Mouse (Mus musculus) CH12.LX (cell line): ENCODE data around the gene Malsu1. TPM values are rescaled to one million over a fixed set of nuclear protein-coding genes. Genes with fewer than 3 reads are reported as not detected.

ENCODE experiments used
- DNase-seq: peaks from one replicate; pipeline ENCODE4 v3.0.0-alpha.2; 2013; ENCODE audit errors: extremely low read depth
- H3K27ac ChIP-seq: 2 replicates; pipeline ENCODE4 v1.5.1; 2012; ENCODE audit warnings: low read depth, mild to moderate bottlenecking, control low read depth, moderate library complexity; ENCODE audit not compliant: insufficient read depth
- H3K27me3 ChIP-seq: replicated peaks from 2 replicates; pipeline ENCODE3; 2012; ENCODE audit warnings: inconsistent platforms
- H3K36me3 ChIP-seq, 2 experiments: replicated peaks in 1 of 2; 2 replicates each; pipeline versions ENCODE3 to v1.6.1; 2012; ENCODE audit warnings: inconsistent platforms in 1 of 2, low read length in 1 of 2, mild to moderate bottlenecking in 1 of 2, mixed read lengths in 1 of 2, moderate library complexity in 1 of 2; ENCODE audit not compliant: control insufficient read depth in 1 of 2, insufficient read depth in 1 of 2
- H3K4me1 ChIP-seq, 2 experiments: 2 replicates each; pipeline ENCODE4 v1.6.1; 2012; ENCODE audit warnings: inconsistent platforms in 1 of 2, moderate library complexity in 1 of 2; ENCODE audit not compliant: insufficient read depth in 2 of 2, control insufficient read depth in 1 of 2
- H3K4me2 ChIP-seq: 2 replicates; pipeline ENCODE4 v1.6.1; 2012; ENCODE audit warnings: low read depth, mild to moderate bottlenecking, control low read depth; ENCODE audit not compliant: poor library complexity, insufficient read depth, severe bottlenecking
- H3K4me3 ChIP-seq, 3 experiments: fragments of 150-350 bp in 1 of 3; sonication (generic) in 1 of 3; replicated peaks in 1 of 3; 2 replicates each; pipeline versions ENCODE3 to v1.5.1; 2011 to 2012; ENCODE audit warnings: low read depth in 2 of 3, low read length in 2 of 3, mild to moderate bottlenecking in 2 of 3, moderate library complexity in 2 of 3, control low read depth in 1 of 3, improper control_type of control experiment in 1 of 3, inconsistent platforms in 1 of 3, mixed read lengths in 1 of 3; ENCODE audit not compliant: poor library complexity in 1 of 3
- H3K79me2 ChIP-seq: replicated peaks from 2 replicates; pipeline ENCODE4 v1.6.1; 2012; ENCODE audit warnings: mild to moderate bottlenecking, moderate library complexity; ENCODE audit not compliant: control insufficient read depth, poor library complexity, insufficient read depth, severe bottlenecking; ENCODE audit errors: extremely low read depth
- H3K9ac ChIP-seq: 2 replicates; pipeline ENCODE4 v1.6.1; 2012; ENCODE audit warnings: low read depth, mild to moderate bottlenecking, control low read depth, moderate library complexity; ENCODE audit not compliant: insufficient read depth
- H3K9me3 ChIP-seq: replicated peaks from 2 replicates; pipeline ENCODE3; 2012; ENCODE audit warnings: low read length, inconsistent platforms, mixed read lengths
- BHLHE40 ChIP-seq: IDR thresholded peaks from 2 replicates; pipeline ENCODE4 v1.6.1; 2011; ENCODE audit warnings: mild to moderate bottlenecking, low read depth, low read length, improper control_type of control experiment
- EP300 ChIP-seq: IDR thresholded peaks from 2 replicates; pipeline ENCODE4 v1.6.1; 2011; ENCODE audit warnings: low read length, improper control_type of control experiment
- ETS1 ChIP-seq: conservative IDR thresholded peaks from 2 replicates; pipeline ENCODE4 v1.6.1; 2012; ENCODE audit warnings: low read depth, mild to moderate bottlenecking, inconsistent platforms, low read length, improper control_type of control experiment, moderate library complexity
- IRF4 ChIP-seq: IDR thresholded peaks from 2 replicates; pipeline ENCODE4 v1.6.1; 2014; ENCODE audit warnings: low read depth, mild to moderate bottlenecking, inconsistent platforms, low read length, improper control_type of control experiment
- KAT2A ChIP-seq: IDR thresholded peaks from 2 replicates; pipeline ENCODE4 v1.6.1; 2012; ENCODE audit warnings: low read length, improper control_type of control experiment, inconsistent platforms; ENCODE audit not compliant: insufficient replicate concordance
- MAX ChIP-seq: IDR thresholded peaks from 2 replicates; pipeline ENCODE4 v1.6.1; 2011; ENCODE audit warnings: low read length, improper control_type of control experiment
- MEF2A ChIP-seq: IDR thresholded peaks from 2 replicates; pipeline ENCODE4 v1.6.1; 2014; ENCODE audit warnings: low read depth, mild to moderate bottlenecking, inconsistent platforms, low read length, improper control_type of control experiment, borderline replicate concordance
- MYC ChIP-seq: IDR thresholded peaks from 2 replicates; pipeline ENCODE4 v1.6.1; 2011; ENCODE audit warnings: low read depth, mild to moderate bottlenecking, improper control_type of control experiment, low read length
- NELFE ChIP-seq: IDR thresholded peaks from 2 replicates; pipeline ENCODE4 v1.6.1; 2011; ENCODE audit warnings: low read depth, low read length, improper control_type of control experiment
- NRF1 ChIP-seq: IDR thresholded peaks from 2 replicates; pipeline ENCODE4 v1.6.1; 2014; ENCODE audit warnings: low read depth, mild to moderate bottlenecking, inconsistent platforms, low read length, improper control_type of control experiment, moderate library complexity
- POLR2AphosphoS2 ChIP-seq: IDR thresholded peaks from 2 replicates; pipeline ENCODE4 v1.6.1; 2011; ENCODE audit warnings: low read depth, low read length, improper control_type of control experiment
- RAD21 ChIP-seq: IDR thresholded peaks from 2 replicates; pipeline ENCODE4 v1.6.1; 2011; ENCODE audit warnings: low read depth, mild to moderate bottlenecking, low read length, improper control_type of control experiment, moderate library complexity
- SIN3A ChIP-seq: IDR thresholded peaks from 2 replicates; pipeline ENCODE4 v1.6.1; 2012; ENCODE audit warnings: low read length, improper control_type of control experiment, inconsistent platforms
- ZC3H11A ChIP-seq: IDR thresholded peaks from 2 replicates; pipeline ENCODE4 v1.6.1; 2012; ENCODE audit warnings: low read depth, mild to moderate bottlenecking, inconsistent platforms, low read length, improper control_type of control experiment
- ZMIZ1 ChIP-seq: IDR thresholded peaks from 2 replicates; pipeline ENCODE4 v1.6.1; 2012; ENCODE audit warnings: low read depth, mild to moderate bottlenecking, inconsistent platforms, low read length, improper control_type of control experiment
- ZNF384 ChIP-seq: IDR thresholded peaks from 2 replicates; pipeline ENCODE4 v1.6.1; 2012; ENCODE audit warnings: low read depth, low read length, improper control_type of control experiment, inconsistent platforms
- dilution Hi-C: fragments of 300-500 bp; cut with MboI; formaldehyde crosslinking; loops from 2 replicates; pipeline ENCODE4 v1.14.3; 2020; ENCODE audit warnings: low sequenced_read_pairs; ENCODE audit not compliant: extremely low pct_unique_long_range_greater_than_20kb, extremely low pct_ligation_motif_present
- in situ Hi-C: fragments of 300-500 bp; cut with MboI; formaldehyde crosslinking; loops from 3 replicates; pipeline ENCODE4 v1.14.3; 2019; ENCODE audit warnings: low sequenced_read_pairs, low pct_ligation_motif_present, low pct_unique_long_range_greater_than_20kb, mixed read lengths
- polyA plus RNA-seq: library from polyadenylated mRNA; unstranded; fragments of >175 nt; gene quantifications from 2 replicates; pipeline ENCODE4 v1.2.1, GENCODE M21; 2012; ENCODE audit warnings: low read depth; ENCODE audit not compliant: insufficient read length
- total RNA-seq, 2 experiments: library from RNA; depleted of rRNA; stranded (reverse); fragments of 300-350 nt in 1 of 2; fragments of >200 nt in 1 of 2; gene quantifications; 2 replicates each; pipeline ENCODE4 v1.2.3; 2012 to 2014

The Malsu1 gene
- total and polyA plus RNA-seq, 3 experiments: 39.0 to 78.7 (median 59.6) TPM

- Histone ChIP-seq H3K9ac (no peak overlapping the region), H3K4me2 (no peak overlapping the region)
- peak; percentile 82 for DNase-seq
- in situ Hi-C loops: loop anchor here (10.0 kb wide), 1 partner anchor 56 kb away; the partner anchor contains the start of gene Malsu1
- TF ChIP-seq MYC (peak; percentile 51; the same call in 1 of the 2 replicates), MAX (peak; percentile 43; the same call in 1 of the 2 replicates), KAT2A (no peak), POLR2AphosphoS2 (no peak), BHLHE40 (peak; percentile 50; the same call in 1 of the 2 replicates), ETS1 (peak; percentile 59; the same call in 1 of the 2 replicates), RAD21 (no peak; the same call in 1 of the 2 replicates), MEF2A (peak; percentile 30; the same call in 1 of the 2 replicates), IRF4 (peak; percentile 93), EP300 (peak; percentile 78), ZNF384 (peak; percentile 60; the same call in 1 of the 2 replicates)
- TF ChIP-seq, all 38 proteins: peak for 8
- Histone ChIP-seq H3K36me3 (peaks cover 1 to 16% of the 10 kb centered on the region in 2 experiments), H3K27me3 (no peaks in the 10 kb centered on the region), H3K79me2 (no peaks in the 10 kb centered on the region), H3K27ac (no peak overlapping the region), H3K4me3 (no peak overlapping the region), H3K9me3 (no peaks in the 10 kb centered on the region), H3K4me1 (peaks cover 10 to 70% of the 10 kb centered on the region in 2 experiments)
- dilution Hi-C loops: no loop called here
These were observed 56.7 kb downstream of the Malsu1 start for GRCm38 (mm10) chr6:49130328-49130727.

GRCm38 (mm10) chr6:49131855-49132254 lies 58.3 kb downstream of the Malsu1 start:
- H3K4me1 ChIP-seq: peaks cover 10 to 82% of the 10 kb centered on the region in 2 experiments
- peaks cover 0 to 9% of the 10 kb centered on the region in 2 experiments for H3K36me3 ChIP-seq
- dilution Hi-C loops (no loop called here), in situ Hi-C loops (loop anchor here (10.0 kb wide), 1 partner anchor 57 kb away; the partner anchor contains the start of gene Malsu1)
- no peaks in the 10 kb centered on the region for H3K27me3 ChIP-seq
- H3K4me3 ChIP-seq: no peak overlapping the region
- TF ChIP-seq ZC3H11A (no peak), SIN3A (no peak), NELFE (no peak), ZMIZ1 (no peak), RAD21 (no peak), BHLHE40 (no peak), NRF1 (no peak)
- no peak overlapping the region for H3K9ac ChIP-seq
- H3K27ac ChIP-seq: no peak overlapping the region
- no peaks in the 10 kb centered on the region for H3K9me3 ChIP-seq
- H3K4me2 ChIP-seq: no peak overlapping the region
- no peak for DNase-seq
- H3K79me2 ChIP-seq: no peaks in the 10 kb centered on the region
